Mouse (Mus musculus) hindbrain, embryonic 11.5 days (tissue): ENCODE results near the gene Rab40c. TPM values are rescaled to one million over a fixed set of nuclear protein-coding genes. Genes with fewer than 3 reads are reported as not detected.

ENCODE experiments used
- polyA plus RNA-seq: library from polyadenylated mRNA; unstranded; fragments of >200 nt; fragmentation: Nextera tagmentation; extraction: Ambion mirVana; gene quantifications from 2 replicates; pipeline ENCODE4 v1.2.1, GENCODE M21; 2014

Rab40c gene
- polyA plus RNA-seq, 1 experiment from 2014 or later = 19.1 TPM

Other genes starting within 250 kb of the Rab40c start
- gene Gng13, start 202.6 kb downstream of the Rab40c start, polyA plus RNA-seq = 1.8 and 2.5 TPM in 2 replicates
- 11.9 and 14.4 TPM in 2 replicates for gene Chtf18, start 192.3 kb downstream of the Rab40c start, polyA plus RNA-seq
- 17.2 and 18.0 TPM in 2 replicates for gene Rpusd1, start 192.1 kb downstream of the Rab40c start, polyA plus RNA-seq
- not detected in 2 replicates for gene Mslnl, start 183.7 kb downstream of the Rab40c start, polyA plus RNA-seq
- 0.25 TPM in 1 of 2 replicates, not detected in the other for gene Msln, start 165.3 kb downstream of the Rab40c start, polyA plus RNA-seq
- 19.9 and 23.2 TPM in 2 replicates for gene Narfl, start 146.0 kb downstream of the Rab40c start, polyA plus RNA-seq
- 63.6 and 70.3 TPM in 2 replicates for gene Haghl, start 134.1 kb downstream of the Rab40c start, polyA plus RNA-seq
- 0.42 TPM in 1 of 2 replicates, not detected in the other for gene Ccdc78, start 133.1 kb downstream of the Rab40c start, polyA plus RNA-seq
- 64.8 and 70.9 TPM in 2 replicates for gene Fam173a, start 126.8 kb downstream of the Rab40c start, polyA plus RNA-seq
- gene AC134908.4, start 124.1 kb downstream of the Rab40c start, polyA plus RNA-seq = 0.56 TPM in 1 of 2 replicates, not detected in the other
- 16.9 and 24.1 TPM in 2 replicates for gene Metrn, start 122.6 kb downstream of the Rab40c start, polyA plus RNA-seq
- gene Fbxl16, start 110.6 kb downstream of the Rab40c start, polyA plus RNA-seq = 12.2 and 15.0 TPM in 2 replicates
- gene Wdr24, start 96.1 kb downstream of the Rab40c start, polyA plus RNA-seq = 22.0 and 23.5 TPM in 2 replicates
- gene Jmjd8, start 90.9 kb downstream of the Rab40c start, polyA plus RNA-seq = 46.3 and 54.0 TPM in 2 replicates
- 290 and 306 TPM in 2 replicates for gene Stub1, start 86.3 kb downstream of the Rab40c start, polyA plus RNA-seq
- gene Rhbdl1, start 82.4 kb downstream of the Rab40c start, polyA plus RNA-seq = 3.1 TPM in 2 replicates
- 1.3 and 1.7 TPM in 2 replicates for gene Gm20683, start 78.0 kb downstream of the Rab40c start, polyA plus RNA-seq
- gene Rhot2, start 74.9 kb downstream of the Rab40c start, polyA plus RNA-seq = 7.9 and 9.3 TPM in 2 replicates
- 13.4 and 14.3 TPM in 2 replicates for gene Wdr90, start 58.2 kb downstream of the Rab40c start, polyA plus RNA-seq
- gene Mcrip2, start 51.0 kb downstream of the Rab40c start, polyA plus RNA-seq = 7.0 and 8.3 TPM in 2 replicates
- 53.2 and 56.6 TPM in 2 replicates for gene Mettl26, start 44.7 kb downstream of the Rab40c start, polyA plus RNA-seq
- gene Wfikkn1, start 38.9 kb downstream of the Rab40c start, polyA plus RNA-seq = 0.71 and 1.3 TPM in 2 replicates
- gene Pigq, start 25.2 kb upstream of the Rab40c start, polyA plus RNA-seq = 45.4 and 47.4 TPM in 2 replicates
- 0.15 and 0.27 TPM in 2 replicates for gene Nhlrc4, start 25.2 kb upstream of the Rab40c start, polyA plus RNA-seq
- gene A930017K11Rik, start 32.8 kb upstream of the Rab40c start, polyA plus RNA-seq = 0.18 and 0.19 TPM in 2 replicates
- gene Capn15, start 66.1 kb upstream of the Rab40c start, polyA plus RNA-seq = 19.5 and 20.3 TPM in 2 replicates
- gene Rab11fip3, start 149.8 kb upstream of the Rab40c start, polyA plus RNA-seq = 19.6 and 20.4 TPM in 2 replicates
- 20.4 and 24.7 TPM in 2 replicates for gene Decr2, start 170.6 kb upstream of the Rab40c start, polyA plus RNA-seq
- 60.3 and 62.6 TPM in 2 replicates for gene Nme4, start 175.9 kb upstream of the Rab40c start, polyA plus RNA-seq
- gene Tmem8, start 193.6 kb upstream of the Rab40c start, polyA plus RNA-seq = 1.0 and 1.1 TPM in 2 replicates
- gene Mrpl28, start 203.8 kb upstream of the Rab40c start, polyA plus RNA-seq = 244 TPM in 2 replicates
- gene Axin1, start 219.0 kb upstream of the Rab40c start, polyA plus RNA-seq = 8.6 and 12.4 TPM in 2 replicates